ENCODE assay signal across 15 mouse cellular contexts in genomic region chr13:93024837-93025236, GRCm38 (mm10).
"Had no signal": no experiment of that assay in that cellular context is flagged by ENCODE, and none has a peak within 500 bp of the region (broad histone marks: within the 10 kb centered on the region; RNA-seq: fewer than 3 reads in every experiment).

No protein-coding gene starts in this region.

- H3K4me2 ChIP-seq: limb, embryonic 13.5 days; liver, embryonic 13.5 days; lung, embryonic 15.5 days; midbrain, embryonic 13.5 days had no signal

- H3K9me3 ChIP-seq: limb, embryonic 10.5 days; liver, embryonic 13.5 days; lung, embryonic 15.5 days; midbrain, embryonic 13.5 days had no signal

- ATAC-seq: intestine, postnatal 0 days; midbrain, embryonic 13.5 days had no signal

- H3K27me3 ChIP-seq: limb, embryonic 13.5 days; liver, embryonic 13.5 days; lung, embryonic 15.5 days; midbrain, embryonic 13.5 days had no signal

- H3K27ac ChIP-seq: kidney, postnatal 0 days; layer of hippocampus, adult 2 months; limb, embryonic 10.5 days; limb, embryonic 13.5 days; liver, embryonic 13.5 days; lung, embryonic 15.5 days; macrophage; midbrain, embryonic 13.5 days had no signal

- H3K36me3 ChIP-seq: limb, embryonic 10.5 days; limb, embryonic 13.5 days; liver, embryonic 13.5 days; lung, embryonic 15.5 days; midbrain, embryonic 13.5 days had no signal

- H3K4me3 ChIP-seq: layer of hippocampus, adult 2 months; limb, embryonic 10.5 days; limb, embryonic 13.5 days; liver, embryonic 13.5 days; lung, embryonic 15.5 days; midbrain, embryonic 13.5 days had no signal

- DNase-seq: kidney, adult 2 months; kidney, postnatal 25 days; layer of hippocampus, adult 9-11 months; liver; liver, embryonic 13.5 days; lung, postnatal 14 days; thymus, postnatal 25 days had no signal

- H3K9ac ChIP-seq: limb, embryonic 13.5 days; liver, embryonic 13.5 days; lung, embryonic 15.5 days; midbrain, embryonic 13.5 days had no signal

- H3K4me1 ChIP-seq: limb, embryonic 10.5 days; limb, embryonic 13.5 days; liver, embryonic 13.5 days; lung, embryonic 15.5 days; midbrain, embryonic 13.5 days had no signal
